Mouse (Mus musculus): ENCODE measurements at regions not wholly inside any gene's neighbourhood (a gene's known extent, or its start where the extent isn't known, plus 50 kb on each side); places are given as distances from the start of the nearest gene placed in this dataset.

- H3K27me3 ChIP-seq (ENCODE audit: insufficient read depth, low read length) = no peaks in the 10 kb centered on the region
- H3K4me1 ChIP-seq (replicated peaks; ENCODE audit: low read depth, low read length) = no peaks in the 10 kb centered on the region
- H3K36me3 ChIP-seq (ENCODE audit: insufficient read depth, low read length) = no peaks in the 10 kb centered on the region
- H3K9me3 ChIP-seq (ENCODE audit: low read length) = no peaks in the 10 kb centered on the region
- H3K4me3 ChIP-seq (replicated peaks; ENCODE audit: low read length) = no peak overlapping the region
- no peak for TF ChIP-seq POU5F1 (IDR thresholded peaks at IDR 0.05; ENCODE audit: borderline replicate concordance, low read length)
- no peak for TF ChIP-seq NANOG (IDR thresholded peaks at IDR 0.05; ENCODE audit: borderline replicate concordance, low read length)
- no peak for TF ChIP-seq CTCF (conservative IDR thresholded peaks at IDR 0.05; ENCODE audit: low read length)
These were observed 387.6 kb upstream of the Dph6 start for GRCm38 (mm10) chr2:115042299-115042785.

GRCm38 (mm10) chr2:115056327-115057070 is 401.7 kb upstream of the Dph6 start:
- Histone ChIP-seq H3K36me3 (ENCODE audit: insufficient read depth, low read length) (no peaks in the 10 kb centered on the region), H3K27me3 (ENCODE audit: insufficient read depth, low read length) (no peaks in the 10 kb centered on the region), H3K9me3 (ENCODE audit: low read length) (no peaks in the 10 kb centered on the region), H3K4me3 (replicated peaks; ENCODE audit: low read length) (no peak overlapping the region), H3K4me1 (replicated peaks; ENCODE audit: low read depth, low read length) (no peaks in the 10 kb centered on the region)
- no peak for TF ChIP-seq POU5F1 (IDR thresholded peaks at IDR 0.05; ENCODE audit: borderline replicate concordance, low read length)

GRCm38 (mm10) chr2:115057200-115057599 is 402.4 kb upstream of the Dph6 start:
- Histone ChIP-seq H3K27me3 (ENCODE audit: insufficient read depth, low read length) (no peaks in the 10 kb centered on the region), H3K36me3 (ENCODE audit: insufficient read depth, low read length) (no peaks in the 10 kb centered on the region), H3K4me3 (replicated peaks; ENCODE audit: low read length) (no peak overlapping the region), H3K9me3 (ENCODE audit: low read length) (no peaks in the 10 kb centered on the region), H3K4me1 (replicated peaks; ENCODE audit: low read depth, low read length) (no peaks in the 10 kb centered on the region)
- TF ChIP-seq CTCF (conservative IDR thresholded peaks at IDR 0.05; ENCODE audit: low read length) (no peak), NANOG (IDR thresholded peaks at IDR 0.05; ENCODE audit: borderline replicate concordance, low read length) (no peak), POU5F1 (IDR thresholded peaks at IDR 0.05; ENCODE audit: borderline replicate concordance, low read length) (no peak)

- Histone ChIP-seq H3K27me3 (ENCODE audit: insufficient read depth, low read length) (no peaks in the 10 kb centered on the region), H3K36me3 (ENCODE audit: insufficient read depth, low read length) (no peaks in the 10 kb centered on the region), H3K4me3 (replicated peaks; ENCODE audit: low read length) (no peak overlapping the region), H3K4me1 (replicated peaks; ENCODE audit: low read depth, low read length) (no peaks in the 10 kb centered on the region), H3K9me3 (ENCODE audit: low read length) (no peaks in the 10 kb centered on the region)
- no peak for TF ChIP-seq CTCF (conservative IDR thresholded peaks at IDR 0.05; ENCODE audit: low read length)
- TF ChIP-seq POU5F1 (IDR thresholded peaks at IDR 0.05; ENCODE audit: borderline replicate concordance, low read length) = no peak
- TF ChIP-seq NANOG (IDR thresholded peaks at IDR 0.05; ENCODE audit: borderline replicate concordance, low read length) = no peak
These were observed 412.9 kb upstream of the Dph6 start for GRCm38 (mm10) chr2:115067489-115068163.

- Histone ChIP-seq H3K27me3 (ENCODE audit: insufficient read depth, low read length) (no peaks in the 10 kb centered on the region), H3K36me3 (ENCODE audit: insufficient read depth, low read length) (no peaks in the 10 kb centered on the region), H3K9me3 (ENCODE audit: low read length) (no peaks in the 10 kb centered on the region), H3K4me3 (replicated peaks; ENCODE audit: low read length) (no peak overlapping the region), H3K4me1 (replicated peaks; ENCODE audit: low read depth, low read length) (no peaks in the 10 kb centered on the region)
- TF ChIP-seq CTCF (conservative IDR thresholded peaks at IDR 0.05; ENCODE audit: low read length) = no peak
- TF ChIP-seq POU5F1 (IDR thresholded peaks at IDR 0.05; ENCODE audit: borderline replicate concordance, low read length) = no peak
- no peak for TF ChIP-seq NANOG (IDR thresholded peaks at IDR 0.05; ENCODE audit: borderline replicate concordance, low read length)
These were observed 414.9 kb upstream of the Dph6 start for GRCm38 (mm10) chr2:115069704-115070103.

GRCm38 (mm10) chr2:115070123-115070522 is 415.4 kb upstream of the Dph6 start:
- H3K9me3 ChIP-seq (ENCODE audit: low read length) = no peaks in the 10 kb centered on the region
- H3K4me3 ChIP-seq (replicated peaks; ENCODE audit: low read length) = no peak overlapping the region
- TF ChIP-seq POU5F1 (IDR thresholded peaks at IDR 0.05; ENCODE audit: borderline replicate concordance, low read length) = no peak
- no peak for TF ChIP-seq CTCF (conservative IDR thresholded peaks at IDR 0.05; ENCODE audit: low read length)
- TF ChIP-seq NANOG (IDR thresholded peaks at IDR 0.05; ENCODE audit: borderline replicate concordance, low read length) = no peak
- no peaks in the 10 kb centered on the region for H3K4me1 ChIP-seq (replicated peaks; ENCODE audit: low read depth, low read length)
- H3K27me3 ChIP-seq (ENCODE audit: insufficient read depth, low read length) = no peaks in the 10 kb centered on the region
- no peaks in the 10 kb centered on the region for H3K36me3 ChIP-seq (ENCODE audit: insufficient read depth, low read length)

- no peak for TF ChIP-seq CTCF (conservative IDR thresholded peaks at IDR 0.05; ENCODE audit: low read length)
- TF ChIP-seq POU5F1 (IDR thresholded peaks at IDR 0.05; ENCODE audit: borderline replicate concordance, low read length) = no peak
- no peak for TF ChIP-seq NANOG (IDR thresholded peaks at IDR 0.05; ENCODE audit: borderline replicate concordance, low read length)
- H3K4me1 ChIP-seq (replicated peaks; ENCODE audit: low read depth, low read length) = no peaks in the 10 kb centered on the region
- no peak overlapping the region for H3K4me3 ChIP-seq (replicated peaks; ENCODE audit: low read length)
- H3K9me3 ChIP-seq (ENCODE audit: low read length) = no peaks in the 10 kb centered on the region
- H3K36me3 ChIP-seq (ENCODE audit: insufficient read depth, low read length) = no peaks in the 10 kb centered on the region
- no peaks in the 10 kb centered on the region for H3K27me3 ChIP-seq (ENCODE audit: insufficient read depth, low read length)
These were observed 415.9 kb upstream of the Dph6 start for GRCm38 (mm10) chr2:115070666-115071065.

GRCm38 (mm10) chr2:115081563-115082291 is 427.0 kb upstream of the Dph6 start:
- no peaks in the 10 kb centered on the region for H3K4me1 ChIP-seq (replicated peaks; ENCODE audit: low read depth, low read length)

More at GRCm38 (mm10) chr2:115081563-115082291, 427.0 kb upstream of the Dph6 start:
- no peaks in the 10 kb centered on the region for H3K9me3 ChIP-seq (ENCODE audit: low read length)
- H3K4me3 ChIP-seq (replicated peaks; ENCODE audit: low read length) = no peak overlapping the region
- H3K27me3 ChIP-seq (ENCODE audit: insufficient read depth, low read length) = no peaks in the 10 kb centered on the region
- TF ChIP-seq POU5F1 (IDR thresholded peaks at IDR 0.05; ENCODE audit: borderline replicate concordance, low read length) (no peak), CTCF (conservative IDR thresholded peaks at IDR 0.05; ENCODE audit: low read length) (no peak), NANOG (IDR thresholded peaks at IDR 0.05; ENCODE audit: borderline replicate concordance, low read length) (no peak)
- H3K36me3 ChIP-seq (ENCODE audit: insufficient read depth, low read length) = no peaks in the 10 kb centered on the region
